Mouse (Mus musculus): ENCODE measurements at regions not wholly inside any gene's neighbourhood (a gene's known extent, or its start where the extent isn't known, plus 50 kb on each side); places are given as distances from the start of the nearest gene placed in this dataset.

GRCm38 (mm10) chr1:184330516-184331350 is 296.6 kb upstream of the 1700056E22Rik start:
- TF ChIP-seq POLR2A (IDR thresholded peaks at IDR 0.05; ENCODE audit: borderline replicate concordance, extremely low read depth, insufficient read depth, insufficient read length, poor library complexity, severe bottlenecking) (no peak), CTCF (IDR thresholded peaks at IDR 0.05; ENCODE audit: borderline replicate concordance, extremely low read depth, insufficient read depth, insufficient read length) (no peak)

Data from brain, embryonic 14.5 days (tissue).